Mouse (Mus musculus): ENCODE data around the gene Bpifa3. TPM values are rescaled to one million over a fixed set of nuclear protein-coding genes. Genes with fewer than 3 reads are reported as not detected.

The Bpifa3 gene
- total and polyA plus RNA-seq, 3 experiments = not detected

- H3K36me3 ChIP-seq (ENCODE audit: control insufficient read depth in 1 of 2, insufficient read depth in 2 of 2, low read length in 2 of 2) = no peaks in the 10 kb centered on the region
- H3K27ac ChIP-seq (ENCODE audit: control insufficient read depth, low read depth, low read length) = no peak overlapping the region
- no peaks in the 10 kb centered on the region for H3K27me3 ChIP-seq (ENCODE audit: control insufficient read depth in 1 of 2, insufficient read depth in 2 of 2, low read length in 2 of 2)
- no peak for DNase-seq (ENCODE audit: low read depth, low spot score)
- H3K79me2 ChIP-seq (ENCODE audit: control insufficient read depth, insufficient read depth, low read length, poor library complexity) = no peaks in the 10 kb centered on the region
- no peaks in the 10 kb centered on the region for H3K9me3 ChIP-seq (replicated peaks; ENCODE audit: insufficient read depth, low read length)
- TF ChIP-seq TBP (IDR thresholded peaks at IDR 0.05; ENCODE audit: low read depth, low read length) = no peak
- TF ChIP-seq UBTF (IDR thresholded peaks at IDR 0.05; ENCODE audit: borderline replicate concordance, insufficient read depth, low read depth, low read length) = no peak
- TF ChIP-seq SMC3 (IDR thresholded peaks at IDR 0.05; ENCODE audit: low read depth, low read length) = no peak
- no peak for TF ChIP-seq JUND (IDR thresholded peaks at IDR 0.05; ENCODE audit: low read depth, low read length)
- TF ChIP-seq CHD1 (IDR thresholded peaks at IDR 0.05; ENCODE audit: low read depth, low read length) = no peak
- TF ChIP-seq ZKSCAN1 (IDR thresholded peaks at IDR 0.05; ENCODE audit: low read depth, low read length) = no peak
- TF ChIP-seq ZNF384 (IDR thresholded peaks at IDR 0.05; ENCODE audit: low read depth, low read length) = no peak
- TF ChIP-seq ZC3H11A (IDR thresholded peaks at IDR 0.05; ENCODE audit: low read depth, low read length) = no peak
- no peak for TF ChIP-seq MYB (IDR thresholded peaks at IDR 0.05; ENCODE audit: low read depth, low read length)
- TF ChIP-seq POLR2AphosphoS5 (IDR thresholded peaks at IDR 0.05; ENCODE audit: borderline replicate concordance, low read depth, low read length) = no peak
- TF ChIP-seq POLR2A (IDR thresholded peaks at IDR 0.05; ENCODE audit: control insufficient read depth in 1 of 2, insufficient read depth in 1 of 2, low read depth in 1 of 2, low read length in 2 of 2, poor library complexity in 1 of 2) = no peak
- TF ChIP-seq ZMIZ1 (IDR thresholded peaks at IDR 0.05; ENCODE audit: low read depth, low read length) = no peak
- TF ChIP-seq MXI1 (IDR thresholded peaks at IDR 0.05; ENCODE audit: low read depth, low read length) = no peak
- TF ChIP-seq MAFK (IDR thresholded peaks at IDR 0.05; ENCODE audit: borderline replicate concordance, low read depth, low read length) = no peak
- TF ChIP-seq KAT2A (conservative IDR thresholded peaks at IDR 0.05; ENCODE audit: low read depth, low read length) = no peak
- TF ChIP-seq NELFE (IDR thresholded peaks at IDR 0.05; ENCODE audit: low read depth, low read length) = no peak
- no peak for TF ChIP-seq MAX (IDR thresholded peaks at IDR 0.05; ENCODE audit: low read length)
- TF ChIP-seq USF2 (IDR thresholded peaks at IDR 0.05; ENCODE audit: borderline replicate concordance in 1 of 2, insufficient read depth in 1 of 2, low read depth in 1 of 2, low read length in 2 of 2) = no peak
- TF ChIP-seq NRF1 (IDR thresholded peaks at IDR 0.05; ENCODE audit: insufficient read depth, low read depth, low read length, poor library complexity, severe bottlenecking) = no peak
- TF ChIP-seq TCF12 (IDR thresholded peaks at IDR 0.05; ENCODE audit: low read depth, low read length) = no peak
- no peak overlapping the region for H3K4me3 ChIP-seq (ENCODE audit: control insufficient read depth in 1 of 2, insufficient read depth in 1 of 2, low read depth in 2 of 2, low read length in 2 of 2)
- H3K4me1 ChIP-seq (ENCODE audit: control insufficient read depth in 1 of 2, insufficient read depth in 2 of 2, low read length in 2 of 2) = no peaks in the 10 kb centered on the region
- no peak overlapping the region for H3K9ac ChIP-seq (ENCODE audit: control insufficient read depth, low read depth, low read length, poor library complexity, severe bottlenecking)
Measured at GRCm38 (mm10) chr2:154143735-154144134, 13.6 kb downstream of the Bpifa3 start.

- TF ChIP-seq CHD2 (IDR thresholded peaks at IDR 0.05; ENCODE audit: low read length) (no peak), ZMIZ1 (IDR thresholded peaks at IDR 0.05; ENCODE audit: low read depth, low read length) (no peak), MYB (IDR thresholded peaks at IDR 0.05; ENCODE audit: low read depth, low read length) (no peak), SIN3A (IDR thresholded peaks at IDR 0.05; ENCODE audit: low read length) (no peak), ELF1 (IDR thresholded peaks at IDR 0.05; ENCODE audit: low read depth, low read length) (no peak), MAX (IDR thresholded peaks at IDR 0.05; ENCODE audit: low read length) (no peak), TBP (IDR thresholded peaks at IDR 0.05; ENCODE audit: low read depth, low read length) (no peak), TAL1 (IDR thresholded peaks at IDR 0.05; ENCODE audit: low read length) (no peak), UBTF (IDR thresholded peaks at IDR 0.05; ENCODE audit: borderline replicate concordance, insufficient read depth, low read depth, low read length) (no peak)
- no peaks in the 10 kb centered on the region for H3K36me3 ChIP-seq (ENCODE audit: control insufficient read depth in 1 of 2, insufficient read depth in 2 of 2, low read length in 2 of 2)
- H3K27me3 ChIP-seq (ENCODE audit: control insufficient read depth in 1 of 2, insufficient read depth in 2 of 2, low read length in 2 of 2) = no peaks in the 10 kb centered on the region
- H3K79me2 ChIP-seq (ENCODE audit: control insufficient read depth, insufficient read depth, low read length, poor library complexity) = no peaks in the 10 kb centered on the region
- no peaks in the 10 kb centered on the region for H3K4me1 ChIP-seq (ENCODE audit: control insufficient read depth in 1 of 2, insufficient read depth in 2 of 2, low read length in 2 of 2)
- H3K9ac ChIP-seq (ENCODE audit: control insufficient read depth, low read depth, low read length, poor library complexity, severe bottlenecking) = no peak overlapping the region
- no peaks in the 10 kb centered on the region for H3K9me3 ChIP-seq (replicated peaks; ENCODE audit: insufficient read depth, low read length)
- DNase-seq (ENCODE audit: low read depth, low spot score) = no peak
- H3K4me3 ChIP-seq (ENCODE audit: control insufficient read depth in 1 of 2, insufficient read depth in 1 of 2, low read depth in 2 of 2, low read length in 2 of 2) = no peak overlapping the region
- no peak overlapping the region for H3K27ac ChIP-seq (ENCODE audit: control insufficient read depth, low read depth, low read length)
Measured at GRCm38 (mm10) chr2:154147496-154147895, 17.4 kb downstream of the Bpifa3 start.
